Mouse (Mus musculus): ENCODE results near the gene Olfr1280. TPM values are rescaled to one million over a fixed set of nuclear protein-coding genes. Genes with fewer than 3 reads are reported as not detected.

The Olfr1280 gene
- polyA plus RNA-seq (2017; shearing (Covaris generic)), result not detected

GRCm38 (mm10) chr2:111313717-111314116, at the start of gene Olfr1280:
Gene Olfr1280, plus strand, starts transcription at chr2:111314017.

GRCm38 (mm10) chr2:111274006-111274405, 39.8 kb upstream of the Olfr1280 start, which contains the start of gene Olfr1277:
Gene Olfr1277, minus strand, starts transcription at chr2:111274106.

GRCm38 (mm10) chr2:111289836-111290235, 24.0 kb upstream of the Olfr1280 start, which contains the start of gene Olfr1278:
Gene Olfr1278, plus strand, starts transcription at chr2:111290136.

GRCm38 (mm10) chr2:111300374-111300773, 13.4 kb upstream of the Olfr1280 start, which contains the start of gene Olfr1279:
Gene Olfr1279, plus strand, starts transcription at chr2:111300635.

GRCm38 (mm10) chr2:111326220-111326619, 12.4 kb downstream of the Olfr1280 start, which contains the start of gene Olfr1281:
Gene Olfr1281, plus strand, starts transcription at chr2:111326520.

GRCm38 (mm10) chr2:111335976-111336375, 22.2 kb downstream of the Olfr1280 start, which contains the start of gene Olfr1282:
Gene Olfr1282, minus strand, starts transcription at chr2:111336076.

GRCm38 (mm10) chr2:111366490-111366889, 52.7 kb downstream of the Olfr1280 start, which contains the start of gene Olfr1283:
Gene Olfr1283, plus strand, starts transcription at chr2:111366790.

GRCm38 (mm10) chr2:111375222-111375621, 61.4 kb downstream of the Olfr1280 start, which contains the start of gene Olfr1284:
Gene Olfr1284, plus strand, starts transcription at chr2:111375522.

Other genes starting within 250 kb of the Olfr1280 start
- not detected for gene Gm13941, start 208.0 kb upstream of the Olfr1280 start, polyA plus RNA-seq (2017; shearing (Covaris generic))
- not detected for gene Gm15130, start 161.1 kb upstream of the Olfr1280 start, polyA plus RNA-seq (2017; shearing (Covaris generic))
- not detected for gene 4930430A15Rik, start 84.4 kb upstream of the Olfr1280 start, polyA plus RNA-seq (2017; shearing (Covaris generic))
- gene Olfr1275, start 78.7 kb upstream of the Olfr1280 start, polyA plus RNA-seq (2017; shearing (Covaris generic)), result not detected
- not detected for gene Olfr1276, start 59.5 kb upstream of the Olfr1280 start, polyA plus RNA-seq (2017; shearing (Covaris generic))
- 0.07 TPM for gene Olfr1277, start 39.9 kb upstream of the Olfr1280 start, polyA plus RNA-seq (2017; shearing (Covaris generic))
- gene Olfr1278, start 23.9 kb upstream of the Olfr1280 start, polyA plus RNA-seq (2017; shearing (Covaris generic)), result not detected
- gene Olfr1279, start 13.4 kb upstream of the Olfr1280 start, polyA plus RNA-seq (2017; shearing (Covaris generic)), result not detected
- gene Olfr1281, start 12.5 kb downstream of the Olfr1280 start, polyA plus RNA-seq (2017; shearing (Covaris generic)), result not detected
- gene Olfr1282, start 22.1 kb downstream of the Olfr1280 start, polyA plus RNA-seq (2017; shearing (Covaris generic)), result not detected
- gene Olfr1283, start 52.8 kb downstream of the Olfr1280 start, polyA plus RNA-seq (2017; shearing (Covaris generic)), result not detected
- not detected for gene Olfr1284, start 61.5 kb downstream of the Olfr1280 start, polyA plus RNA-seq (2017; shearing (Covaris generic))
- not detected for gene Olfr1286, start 109.1 kb downstream of the Olfr1280 start, polyA plus RNA-seq (2017; shearing (Covaris generic))
- not detected for gene Olfr1287, start 135.1 kb downstream of the Olfr1280 start, polyA plus RNA-seq (2017; shearing (Covaris generic))
- not detected for gene Olfr1288, start 160.1 kb downstream of the Olfr1280 start, polyA plus RNA-seq (2017; shearing (Covaris generic))
- not detected for gene Olfr1289, start 166.8 kb downstream of the Olfr1280 start, polyA plus RNA-seq (2017; shearing (Covaris generic))
- not detected for gene Olfr1290, start 179.8 kb downstream of the Olfr1280 start, polyA plus RNA-seq (2017; shearing (Covaris generic))
- gene Olfr1291-ps1, start 183.2 kb downstream of the Olfr1280 start, polyA plus RNA-seq (2017; shearing (Covaris generic)), result 0.10 TPM
- gene Olfr1293-ps, start 211.2 kb downstream of the Olfr1280 start, polyA plus RNA-seq (2017; shearing (Covaris generic)), result not detected
- not detected for gene Olfr1294, start 226.3 kb downstream of the Olfr1280 start, polyA plus RNA-seq (2017; shearing (Covaris generic))

All from naive thymus-derived CD4-positive, alpha-beta T cell, adult 5 months (primary cell).